Mouse (Mus musculus) small intestine, adult 2 months (tissue): ENCODE measurements around the gene Clpsl2.

Experiments used
- CTCF ChIP-seq: fragments of 200-500 bp; IDR thresholded peaks from 2 replicates; pipeline ENCODE4 v1.5.1; 2012; ENCODE audit warnings: low read depth, mild to moderate bottlenecking, control low read depth, inconsistent platforms, low read length, moderate library complexity, mixed read lengths; ENCODE audit not compliant: insufficient replicate concordance, insufficient read length; ENCODE audit errors: extremely low read depth
- POLR2A ChIP-seq: fragments of 200-500 bp; IDR thresholded peaks from 2 replicates; pipeline ENCODE4 v1.6.1; 2012; ENCODE audit warnings: low read depth, mild to moderate bottlenecking, control low read depth, inconsistent platforms, low read length, moderate library complexity

- TF ChIP-seq POLR2A, result no peak
- no peak for TF ChIP-seq CTCF
These were observed 46.9 kb upstream of the Clpsl2 start for GRCm38 (mm10) chr17:28502196-28502821.
